Mouse (Mus musculus): ENCODE measurements around the gene Grin2b. TPM values are rescaled to one million over a fixed set of nuclear protein-coding genes. Genes with fewer than 3 reads are reported as not detected.
A peak's percentile ranks its signal among the peaks of the same experiment; 100 is the strongest.

Gene Grin2b
- 0.05 and 1.4 TPM in 2 replicates for total RNA-seq (2021)
- long read RNA-seq = 0 reads

DNA sequence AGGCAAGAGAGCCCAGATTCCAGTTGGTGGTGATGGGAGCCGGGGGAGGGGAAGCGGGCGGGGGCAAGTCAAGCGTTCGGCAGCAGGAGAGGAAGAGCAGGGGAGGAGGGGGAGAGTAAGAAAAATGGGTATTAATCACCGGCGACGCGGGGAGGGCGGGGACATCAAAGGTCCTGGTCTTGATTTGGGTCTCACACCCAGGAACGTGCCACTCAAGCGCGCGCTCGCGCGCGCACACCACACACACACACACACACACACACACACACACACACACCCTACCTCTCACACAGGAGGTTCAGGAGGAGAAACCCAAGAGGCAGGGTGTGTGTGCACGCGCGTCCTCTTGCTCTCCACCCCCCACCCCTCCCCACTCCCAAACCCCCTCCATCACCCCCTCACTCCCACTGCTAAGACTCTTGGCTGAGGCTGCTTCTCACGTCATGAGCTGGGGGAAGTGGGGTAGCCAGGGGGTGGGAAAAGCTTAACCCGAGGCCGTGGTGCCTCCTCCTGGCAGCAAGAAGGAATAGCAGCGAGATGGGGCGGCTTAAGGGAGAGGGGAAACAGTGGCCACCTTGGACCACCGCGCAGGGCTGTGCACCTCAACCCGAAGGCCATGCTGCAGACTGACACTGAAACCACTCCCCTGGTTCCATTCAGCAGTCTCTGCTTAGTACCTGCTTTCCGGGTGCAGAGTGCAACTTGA lies at the start of gene Grin2b:
TSS of gene Grin2b (minus strand) at position 321 of the 706 bp plus-strand sequence.
- DNase-seq = peak; percentile 15

DNA sequence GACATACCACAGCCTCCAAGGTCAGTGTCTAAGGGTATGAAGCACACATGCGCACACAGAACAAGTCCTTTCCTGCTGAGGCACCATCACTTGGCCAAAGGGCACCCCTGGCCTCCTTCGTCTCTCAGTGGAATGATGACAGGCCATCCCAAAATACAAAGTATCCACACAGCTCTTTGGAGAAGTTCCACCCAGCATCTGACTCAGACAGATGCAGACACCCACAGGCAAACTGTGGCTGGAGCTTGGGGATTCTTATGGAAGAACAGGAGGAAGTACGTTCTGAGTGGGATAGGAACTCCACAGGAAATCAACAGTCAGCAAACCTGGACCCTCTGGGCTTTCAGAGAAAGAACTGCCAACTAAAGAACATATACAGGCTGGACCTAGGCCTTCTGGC lies 48.6 kb upstream of the Grin2b start:
- DNase-seq = no peak

GRCm38 (mm10) chr6:136210442-136210841 lies 37.1 kb upstream of the Grin2b start:
- no peak for DNase-seq

GRCm38 (mm10) chr6:136199814-136200213 lies 26.5 kb upstream of the Grin2b start:
- no peak for DNase-seq

GRCm38 (mm10) chr6:136194616-136195015 lies 21.3 kb upstream of the Grin2b start:
- DNase-seq = no peak

DNA sequence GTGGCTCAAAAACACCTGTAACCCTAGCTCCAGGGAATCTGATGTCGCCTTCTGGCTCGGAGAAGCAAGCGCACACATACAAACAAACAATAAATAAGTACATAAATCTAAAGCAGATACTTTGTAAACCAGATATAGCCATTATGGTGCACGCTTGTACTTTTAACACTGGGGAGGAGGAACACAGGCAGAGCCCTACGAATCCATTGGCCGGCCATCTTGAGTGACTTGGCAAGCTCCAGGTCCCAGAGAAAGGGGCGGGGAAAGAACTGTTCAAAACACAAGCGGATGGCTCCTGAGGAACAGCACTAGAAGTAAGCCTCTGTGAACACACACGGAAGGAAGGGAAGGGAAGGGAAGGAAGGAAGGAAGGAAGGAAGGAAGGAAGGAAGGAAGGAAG lies 4.8 kb upstream of the Grin2b start:
- no peak for DNase-seq

- no peak for DNase-seq
Observed at GRCm38 (mm10) chr6:136172801-136173190, 515 bp downstream of the Grin2b start.

DNA sequence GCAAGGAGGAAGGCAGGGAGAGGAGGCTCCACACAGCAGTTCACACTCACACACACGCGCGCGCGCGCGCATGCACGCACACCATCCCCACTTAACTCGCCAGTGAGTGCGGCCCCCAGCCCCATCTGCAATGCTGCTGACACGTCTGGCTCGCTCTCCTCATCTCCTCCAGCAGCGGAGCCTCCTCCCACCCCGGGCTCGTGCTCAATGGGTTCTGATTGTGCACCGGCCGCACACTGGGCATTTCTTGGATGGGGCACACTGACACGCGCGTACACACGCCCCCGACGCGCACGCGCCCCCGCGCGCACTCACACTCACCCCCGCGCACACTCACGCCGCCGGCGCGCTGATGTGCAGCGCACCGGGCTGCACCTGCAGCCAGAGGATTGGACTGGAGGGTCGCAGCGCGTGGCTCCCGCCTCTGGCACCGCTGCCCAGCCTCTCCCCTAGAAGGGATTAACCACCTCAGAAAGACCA lies 1.1 kb downstream of the Grin2b start:
- DNase-seq = peak; percentile 2

GRCm38 (mm10) chr6:136171343-136171742 lies 2.0 kb downstream of the Grin2b start:
- DNase-seq = no peak

DNA sequence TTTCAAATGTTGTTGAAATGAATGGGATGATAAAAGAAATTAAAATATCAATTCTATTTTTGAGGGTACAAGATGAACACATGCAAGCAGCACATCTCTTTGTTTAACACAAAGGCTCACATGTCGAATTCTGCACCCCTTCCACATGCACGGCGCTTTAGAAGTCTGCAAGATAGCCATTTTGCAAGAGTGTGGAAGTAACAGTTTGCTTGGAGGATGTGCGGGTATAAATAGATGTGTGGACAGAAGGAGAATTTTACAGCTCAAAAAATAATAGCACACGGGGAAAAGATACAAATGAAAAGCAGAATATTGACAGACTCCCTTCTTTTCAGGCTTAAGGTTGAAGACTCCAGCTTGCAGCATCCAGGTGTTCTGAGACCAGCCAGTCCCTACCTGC lies 2.9 kb downstream of the Grin2b start:
- DNase-seq = no peak

- DNase-seq = no peak
Observed at GRCm38 (mm10) chr6:136167361-136167760, 6.0 kb downstream of the Grin2b start.

DNA sequence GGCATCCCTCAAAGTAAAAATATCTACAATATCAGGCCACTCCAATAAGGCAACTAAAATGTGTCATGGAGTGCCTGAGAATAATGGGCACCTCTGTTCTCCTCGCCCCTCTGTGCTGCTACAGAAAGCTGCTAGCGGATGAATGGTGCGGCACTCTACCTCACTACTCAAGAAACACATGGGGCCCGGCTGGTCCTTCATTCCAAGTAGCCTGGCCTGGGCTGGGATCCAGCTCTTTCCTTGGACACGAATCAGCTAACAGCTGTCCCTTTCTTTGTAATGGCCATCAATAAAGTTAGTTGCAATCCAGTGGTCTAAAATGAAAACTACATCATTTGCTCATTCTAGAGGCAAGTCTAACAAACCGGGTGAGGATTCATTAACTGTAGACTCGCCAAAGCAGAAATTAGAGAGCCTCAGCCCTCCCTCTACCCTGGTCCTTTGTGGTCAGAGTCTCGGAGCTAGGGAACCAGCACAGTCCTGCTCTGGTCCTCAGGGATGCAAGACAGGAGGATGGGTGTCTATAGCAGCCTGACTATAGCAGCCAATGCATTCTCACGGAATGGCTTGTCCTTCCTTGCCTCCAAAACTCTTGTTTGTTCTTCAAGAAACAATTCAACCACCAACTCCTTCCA lies 7.8 kb downstream of the Grin2b start:
- DNase-seq = no peak

GRCm38 (mm10) chr6:136162090-136162489 lies 11.2 kb downstream of the Grin2b start:
- DNase-seq = no peak

GRCm38 (mm10) chr6:136153444-136153843 lies 19.9 kb downstream of the Grin2b start:
- DNase-seq = peak; percentile 23

DNA sequence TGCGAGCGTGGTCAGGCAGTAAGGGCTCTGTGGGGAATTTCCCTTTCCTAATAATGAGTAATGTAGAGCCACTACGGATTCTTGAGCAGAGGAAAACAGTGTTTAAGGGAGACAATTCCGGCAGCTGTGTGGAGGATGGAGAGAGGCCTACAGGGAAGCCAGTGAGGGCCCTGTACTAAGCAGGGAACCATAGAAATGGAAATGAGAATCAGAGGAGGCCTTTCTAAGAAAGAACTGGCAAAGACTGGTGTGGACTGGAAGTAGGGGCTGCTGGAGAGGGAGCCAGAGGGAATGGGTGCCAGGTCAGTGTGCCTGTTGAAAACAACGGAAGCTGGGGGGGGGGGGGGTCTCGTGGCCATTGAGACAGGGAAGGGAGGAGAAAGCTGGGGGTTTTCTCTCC lies 23.2 kb downstream of the Grin2b start:
- DNase-seq = no peak

DNA sequence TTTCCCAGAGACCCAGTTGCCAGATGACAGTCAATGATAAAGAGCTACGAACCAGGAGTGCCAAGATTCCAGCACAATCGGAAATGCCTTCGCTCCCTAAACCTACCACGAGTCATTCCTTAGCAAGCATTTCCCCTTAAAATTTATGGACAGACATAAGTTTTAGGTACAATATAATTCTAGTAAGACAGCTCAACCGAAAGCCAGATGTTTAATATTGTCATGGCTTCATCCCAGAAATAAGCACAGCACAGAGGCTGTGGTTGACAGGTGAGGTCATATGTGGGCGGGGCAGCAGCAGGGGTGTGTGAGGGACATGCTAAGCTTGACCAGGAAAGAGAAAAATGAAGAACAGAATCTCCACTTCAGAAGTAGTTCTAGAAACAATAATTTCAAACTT lies 33.3 kb downstream of the Grin2b start:
- DNase-seq = no peak

GRCm38 (mm10) chr6:136130456-136130855 lies 42.9 kb downstream of the Grin2b start:
- DNase-seq = peak; percentile 27

DNA sequence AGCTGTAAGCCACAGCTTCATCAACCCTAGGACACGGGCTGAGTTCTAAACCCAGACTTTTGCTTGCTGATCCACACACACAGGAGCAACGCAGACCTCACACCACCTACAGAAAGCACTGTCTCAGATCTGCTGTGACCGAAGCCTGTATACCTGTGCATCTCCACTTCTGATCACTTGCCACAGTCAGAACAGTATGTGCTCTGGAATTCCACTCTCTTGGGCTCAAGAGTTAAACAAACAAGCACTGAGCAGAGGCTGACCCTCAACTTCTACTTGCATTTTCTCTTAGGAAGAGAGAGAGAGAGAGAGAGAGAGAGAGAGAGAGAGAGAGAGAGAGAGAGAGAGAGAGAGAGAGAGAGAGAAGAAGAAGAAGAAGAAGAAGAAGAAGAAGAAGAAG lies 50.7 kb downstream of the Grin2b start:
- DNase-seq = no peak

DNA sequence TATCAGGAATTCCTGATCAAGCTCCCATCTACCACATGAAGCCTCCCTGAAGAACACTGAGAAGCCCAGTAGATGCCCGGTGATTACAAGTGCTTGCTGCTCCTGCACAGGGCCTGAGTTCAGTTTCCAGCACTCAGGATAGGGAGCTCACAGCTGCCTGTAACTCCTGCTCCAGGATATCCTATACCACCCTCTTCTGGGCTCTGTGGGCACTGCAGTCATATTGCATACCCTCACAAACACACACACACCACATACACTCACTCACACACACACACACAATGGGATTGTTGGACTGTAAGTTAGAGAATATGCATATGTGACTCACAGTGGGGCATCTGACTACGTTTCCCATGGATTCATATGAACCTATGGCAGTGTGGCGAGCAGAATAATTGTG lies 55.9 kb downstream of the Grin2b start:
- DNase-seq = no peak

DNA sequence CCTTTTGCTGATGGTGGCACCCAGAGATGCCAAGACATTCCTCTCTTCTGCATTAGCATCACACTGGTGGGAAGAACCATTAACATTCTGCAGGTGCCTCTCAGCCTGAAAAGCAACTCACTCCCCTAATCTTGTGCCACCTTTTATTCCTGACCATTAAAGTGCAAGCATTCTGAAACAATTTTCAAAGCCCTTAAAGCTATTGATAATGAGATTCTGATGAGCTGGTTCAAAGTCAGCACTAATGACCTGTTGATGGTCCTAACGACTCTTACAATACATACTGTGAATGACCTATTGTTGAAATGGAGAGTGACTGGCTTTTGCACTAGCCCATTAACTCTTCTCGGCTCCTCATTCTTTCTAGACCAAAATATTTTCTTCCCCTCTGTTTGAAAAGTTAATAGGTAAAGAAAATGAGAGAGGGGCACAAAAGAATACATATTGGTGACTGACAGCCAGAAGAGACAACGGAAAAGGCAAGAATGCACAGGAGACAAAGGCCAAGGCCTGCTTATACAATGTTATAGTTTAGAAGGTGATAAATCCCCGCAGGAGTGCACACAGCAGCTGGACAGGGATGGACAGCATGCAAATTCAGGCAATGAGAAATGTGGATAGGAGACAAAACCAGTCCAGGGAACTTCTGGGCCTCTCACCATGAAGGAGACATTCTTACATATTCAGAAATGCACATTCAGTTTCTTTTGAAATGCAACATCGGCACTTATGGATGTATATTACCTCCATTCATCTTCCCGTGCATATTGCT lies 59.5 kb downstream of the Grin2b start:
- no peak for DNase-seq

DNA sequence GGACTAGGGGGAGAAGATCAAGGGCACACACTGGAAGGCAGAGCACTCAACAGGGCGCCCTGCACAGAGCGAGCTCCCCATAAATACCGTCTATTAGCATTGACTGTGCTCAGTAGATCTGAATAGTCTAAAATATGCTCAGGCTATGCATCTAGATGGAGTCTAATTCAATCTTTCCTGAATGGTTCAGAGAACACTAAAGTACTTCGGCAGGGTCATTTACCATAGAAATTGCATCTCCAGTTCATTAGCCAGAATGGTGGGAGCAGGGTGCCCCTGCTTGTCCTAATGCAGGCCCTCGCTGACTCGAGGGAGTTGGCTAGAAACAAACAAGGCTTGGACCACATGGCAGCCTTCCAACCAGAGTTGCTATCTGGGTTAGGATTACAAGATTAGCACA lies 64.1 kb downstream of the Grin2b start:
- DNase-seq = no peak

GRCm38 (mm10) chr6:136108466-136108865 lies 64.8 kb downstream of the Grin2b start:
- DNase-seq = no peak

DNA sequence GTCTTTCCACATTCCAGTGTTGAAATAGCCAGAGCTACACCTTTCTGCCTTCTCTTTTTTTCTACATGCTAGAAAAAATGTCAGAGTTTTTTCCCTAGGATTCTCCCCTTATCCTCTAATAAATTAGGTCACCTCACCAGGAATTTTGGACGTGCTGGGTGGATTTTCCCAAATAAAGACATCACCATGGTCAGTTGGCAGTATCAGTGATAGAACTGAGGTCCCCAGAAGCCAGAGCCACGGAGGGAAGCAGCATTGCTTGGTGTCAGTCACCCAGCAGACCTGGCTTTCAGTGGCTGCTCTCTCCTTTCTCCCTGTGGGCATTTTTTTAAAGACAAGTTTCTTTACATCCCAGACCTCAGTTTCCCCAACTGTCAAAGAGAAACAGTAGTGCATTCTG lies 68.1 kb downstream of the Grin2b start:
- DNase-seq = no peak
